Mouse (Mus musculus) heart, postnatal 0 days (tissue): ENCODE measurements around the gene Arid1a. TPM values are rescaled to one million over a fixed set of nuclear protein-coding genes. Genes with fewer than 3 reads are reported as not detected.

Experiments
- ATAC-seq: fragments of 200-750 bp; cut with Nextera tagmentation; 2 replicates; pipeline ENCODE4 v1.8.0; 2017; ENCODE audit warnings: low read depth, moderate number of reproducible peaks, moderate library complexity; ENCODE audit not compliant: insufficient read depth
- DNase-seq: peaks from one replicate; pipeline ENCODE4 v3.0.0-alpha.2; 2016; ENCODE audit warnings: low spot score
- H3K27ac ChIP-seq: fragments of 300-500 bp; sonication (generic); 2 replicates; pipeline ENCODE4 v1.5.1; 2014; ENCODE audit warnings: low read depth, mild to moderate bottlenecking
- H3K27me3 ChIP-seq: fragments of 300-500 bp; sonication (generic); 2 replicates; pipeline ENCODE4 v1.6.1; 2014; ENCODE audit warnings: low read length, mixed read lengths; ENCODE audit not compliant: control insufficient read depth, insufficient read depth
- H3K36me3 ChIP-seq: fragments of 300-500 bp; sonication (generic); replicated peaks from 2 replicates; pipeline ENCODE4 v1.6.1; 2014; ENCODE audit warnings: low read length, mixed read lengths; ENCODE audit not compliant: control insufficient read depth, insufficient read depth
- H3K4me1 ChIP-seq: fragments of 300-500 bp; sonication (generic); 2 replicates; pipeline ENCODE4 v1.6.1; 2014; ENCODE audit warnings: antibody characterized with exemption; ENCODE audit not compliant: control insufficient read depth, insufficient read depth
- H3K4me2 ChIP-seq: fragments of 300-500 bp; sonication (generic); 2 replicates; pipeline ENCODE4 v1.6.1; 2014; ENCODE audit warnings: low read depth, mild to moderate bottlenecking, low read length, moderate library complexity
- H3K4me3 ChIP-seq: fragments of 300-500 bp; sonication (generic); 2 replicates; pipeline ENCODE4 v1.5.1; 2014; ENCODE audit warnings: low read depth, low read length
- H3K9ac ChIP-seq: fragments of 300-500 bp; sonication (generic); replicated peaks from 2 replicates; pipeline ENCODE4 v1.6.1; 2014; ENCODE audit warnings: low read depth, low read length, mixed read lengths
- H3K9me3 ChIP-seq: fragments of 300-500 bp; sonication (generic); replicated peaks from 2 replicates; pipeline ENCODE4 v1.6.1; 2016; ENCODE audit warnings: low read length; ENCODE audit not compliant: control insufficient read depth
- CTCF ChIP-seq: IDR thresholded peaks from 2 replicates; pipeline ENCODE4 v1.5.1; 2016; ENCODE audit warnings: antibody characterized with exemption, control low read depth, low read depth
- EP300 ChIP-seq: IDR thresholded peaks from 2 replicates; pipeline ENCODE4 v1.6.1; 2016; ENCODE audit warnings: antibody characterized with exemption, low read depth
- WGBS: fragments of 180-500 bp; shearing (Covaris S2); extraction: QIAGEN DNeasy Blood & Tissue Kit; methylation state at CpG from one replicate; pipeline ENCODE4 v1.1.7; 2014; 5-methylcytosine and 5-hydroxymethylcytosine counted together
- polyA plus RNA-seq: library from polyadenylated mRNA; unstranded; fragments of >200 nt; fragmentation: Nextera tagmentation; extraction: Ambion mirVana; gene quantifications from 2 replicates; pipeline ENCODE4 v1.2.1, GENCODE M21; 2015
- total RNA-seq: library from RNA; depleted of rRNA; stranded (reverse); fragments of >200 nt; gene quantifications from 2 replicates; pipeline ENCODE4 v1.2.3, GENCODE M21; 2014; ENCODE audit warnings: low replicate concordance

The Arid1a gene
- total and polyA plus RNA-seq, 2 experiments from 2014 or later, result 9.7 to 27.9 TPM

DNA sequence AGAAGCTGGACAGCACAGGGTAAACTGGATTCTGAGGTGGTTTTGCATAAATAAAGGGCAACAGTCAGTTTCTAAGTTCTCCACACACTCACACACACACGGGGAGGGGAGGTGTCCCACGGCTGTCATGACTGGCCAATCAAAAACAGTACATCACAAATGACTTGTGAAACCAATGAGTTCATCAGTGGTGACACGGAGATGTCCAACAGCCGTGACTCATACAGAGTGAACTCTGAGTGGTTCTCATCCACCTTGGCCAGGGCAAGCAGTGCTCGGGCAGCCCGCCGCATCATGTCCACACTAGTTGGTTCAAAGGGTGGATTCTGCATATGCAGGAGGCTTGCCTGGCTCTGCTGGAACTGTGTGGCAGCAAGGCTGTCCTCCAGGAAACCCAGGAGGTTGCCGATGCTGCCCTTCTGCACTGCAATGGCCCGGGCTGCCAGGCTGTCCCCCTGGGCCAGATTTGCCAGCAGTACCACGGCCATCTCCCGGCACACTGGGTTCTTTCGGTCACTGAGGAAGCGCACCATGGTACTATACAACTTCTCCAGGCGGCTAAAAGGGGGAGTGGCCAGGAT lies 76.3 kb downstream of the Arid1a start:
- Histone ChIP-seq H3K9ac (no peak overlapping the region), H3K36me3 (peaks cover 59% of the 10 kb centered on the region), H3K9me3 (no peaks in the 10 kb centered on the region), H3K4me3 (no peak overlapping the region), H3K27me3 (no peaks in the 10 kb centered on the region), H3K4me1 (peaks cover 10% of the 10 kb centered on the region), H3K4me2 (no peak overlapping the region), H3K27ac (no peak overlapping the region)
- ATAC-seq (no peak), DNase-seq (no peak)
- TF ChIP-seq EP300, result no peak
- TF ChIP-seq CTCF, result no peak
- 82% methylated on average over 14 of the region's 14 CpGs for WGBS

DNA sequence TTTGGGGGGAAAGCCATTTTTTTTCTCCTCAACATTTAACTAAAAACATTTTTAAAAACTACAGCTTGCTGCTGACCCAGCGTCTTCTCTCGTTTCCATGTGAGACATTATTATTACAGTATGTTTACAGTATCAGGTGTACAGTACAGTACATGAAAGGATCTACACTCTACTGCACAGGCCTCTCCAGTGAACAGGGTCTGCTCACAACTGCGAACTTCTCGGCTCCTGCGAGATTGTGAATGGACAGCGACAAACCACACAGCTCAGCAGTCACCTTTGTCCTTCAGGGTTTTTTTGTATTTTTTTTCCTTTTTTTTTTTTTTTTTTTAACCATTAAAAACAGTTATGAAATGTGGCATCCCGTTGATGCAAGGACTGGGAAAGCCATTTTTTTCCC lies 76.9 kb downstream of the Arid1a start:
- Histone ChIP-seq H3K9me3 (no peaks in the 10 kb centered on the region), H3K9ac (no peak overlapping the region), H3K36me3 (peaks cover 53% of the 10 kb centered on the region), H3K4me2 (no peak overlapping the region), H3K4me3 (no peak overlapping the region), H3K27me3 (no peaks in the 10 kb centered on the region), H3K4me1 (peaks cover 17% of the 10 kb centered on the region), H3K27ac (no peak overlapping the region)
- WGBS, result 82% methylated on average over 7 of the region's 7 CpGs
- TF ChIP-seq CTCF (no peak), EP300 (no peak)
- no peak for DNase-seq
- ATAC-seq, result no peak

DNA sequence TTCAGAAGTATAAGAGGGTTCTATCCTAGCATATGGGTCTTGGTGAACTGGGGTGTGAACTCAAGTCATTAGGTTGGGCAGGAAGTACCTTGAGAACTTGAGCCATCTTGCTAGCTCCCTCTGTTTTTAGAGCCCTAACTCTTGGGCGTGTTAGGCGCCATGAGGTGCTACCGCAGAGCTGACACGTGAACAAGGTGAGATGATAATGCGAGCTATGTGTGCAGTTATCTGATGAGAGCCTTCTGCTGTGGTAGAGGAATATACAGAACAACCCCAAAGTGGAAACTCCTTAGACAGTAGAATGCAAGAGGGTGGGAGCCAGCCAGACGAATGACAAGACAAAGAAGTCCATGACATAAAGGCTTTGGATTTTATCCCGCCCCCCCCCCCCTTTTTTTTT lies 79.3 kb downstream of the Arid1a start:
- Histone ChIP-seq H3K9ac (no peak overlapping the region; the same call in 1 of the 2 replicates), H3K4me3 (no peak overlapping the region), H3K36me3 (peaks cover 29% of the 10 kb centered on the region), H3K27ac (no peak overlapping the region), H3K9me3 (no peaks in the 10 kb centered on the region), H3K27me3 (no peaks in the 10 kb centered on the region), H3K4me2 (no peak overlapping the region), H3K4me1 (peaks cover 23% of the 10 kb centered on the region)
- no peak for DNase-seq
- 71% methylated on average over 7 of the region's 7 CpGs for WGBS
- no peak for ATAC-seq
- TF ChIP-seq EP300 (no peak), CTCF (no peak)

DNA sequence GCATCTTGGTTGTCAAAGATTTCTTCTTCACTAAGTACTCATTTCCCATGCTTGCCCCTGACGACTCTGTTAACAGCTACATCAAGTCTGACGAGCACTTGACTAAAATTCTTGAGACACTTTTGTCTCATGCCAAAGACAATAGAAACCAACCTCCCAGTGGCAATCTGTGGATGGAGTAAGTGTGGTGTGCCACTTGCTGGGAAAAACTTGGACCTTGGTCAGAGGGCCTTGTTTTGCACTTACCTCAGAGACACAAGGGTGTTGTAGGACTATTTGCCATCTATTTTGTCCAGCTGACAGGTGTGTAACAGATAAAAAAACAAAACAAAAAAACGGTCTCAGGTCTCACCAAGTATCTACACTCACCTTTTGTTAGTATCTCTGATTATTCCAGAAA lies 80.4 kb downstream of the Arid1a start:
- ATAC-seq (no peak), DNase-seq (no peak)
- H3K9me3 ChIP-seq, result no peaks in the 10 kb centered on the region
- H3K4me2 ChIP-seq, result peak overlapping the region; percentile 26
- H3K27me3 ChIP-seq, result no peaks in the 10 kb centered on the region
- peaks cover 22% of the 10 kb centered on the region for H3K36me3 ChIP-seq
- WGBS, result 16% methylated on average over 3 of the region's 3 CpGs
- 0 out of 2 replicates have a peak overlapping the region, but pooled peaks have one; percentile 18 for H3K9ac ChIP-seq
- H3K4me1 ChIP-seq, result peaks cover 29% of the 10 kb centered on the region
- TF ChIP-seq CTCF (no peak), EP300 (no peak)
- H3K27ac ChIP-seq, result peak overlapping the region; percentile 72
- H3K4me3 ChIP-seq, result no peak overlapping the region

DNA sequence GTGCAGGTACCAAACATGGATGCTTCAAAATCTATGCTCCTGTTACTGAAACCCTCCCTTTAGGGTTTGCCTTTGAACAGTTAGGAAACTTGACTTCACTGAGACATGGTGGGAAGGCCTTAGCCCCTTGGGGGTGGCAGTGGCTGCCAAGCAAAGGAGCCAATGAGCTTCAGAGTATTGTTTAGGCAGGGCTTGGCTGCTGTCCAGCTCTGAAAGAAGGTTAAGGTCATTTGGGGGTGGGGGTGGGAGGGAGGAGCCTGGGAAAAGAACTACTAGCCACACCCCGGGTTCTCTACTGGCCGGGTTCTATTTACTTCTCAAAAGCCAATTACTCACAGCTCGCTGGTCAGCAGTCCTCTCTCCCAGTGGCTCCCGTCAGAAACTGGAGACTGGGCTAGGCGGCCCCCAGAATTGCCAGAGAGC lies 81.0 kb downstream of the Arid1a start:
- Histone ChIP-seq H3K9ac (0 out of 2 replicates have a peak overlapping the region, but pooled peaks have one; percentile 18), H3K4me1 (peaks cover 33% of the 10 kb centered on the region), H3K36me3 (peaks cover 16% of the 10 kb centered on the region), H3K4me3 (no peak overlapping the region), H3K9me3 (no peaks in the 10 kb centered on the region), H3K27me3 (no peaks in the 10 kb centered on the region), H3K27ac (peak overlapping the region; percentile 72), H3K4me2 (peak overlapping the region; percentile 26)
- DNase-seq (peak; percentile 76), ATAC-seq (peak; percentile 39)
- WGBS, result 4% methylated on average over 5 of the region's 5 CpGs
- TF ChIP-seq CTCF, result no peak
- TF ChIP-seq EP300, result peak; percentile 49; the same call in 1 of the 2 replicates

DNA sequence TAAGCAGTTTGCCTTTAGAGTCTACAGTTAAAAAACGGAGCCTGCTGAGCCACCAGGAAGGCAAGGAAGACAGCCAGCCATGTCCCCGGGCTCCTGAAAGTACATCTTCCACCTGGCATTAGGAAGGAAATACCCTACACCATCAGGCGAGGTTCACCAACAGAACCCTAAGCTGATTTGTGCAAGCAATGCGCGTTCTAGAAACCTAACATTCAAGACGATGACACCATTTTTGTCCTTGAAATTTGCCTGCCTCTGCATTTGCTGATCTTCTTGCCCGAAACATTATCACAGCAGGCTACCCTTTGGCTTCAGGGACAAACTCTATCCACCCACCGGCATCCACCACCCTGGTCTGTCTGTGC lies 82.3 kb downstream of the Arid1a start:
- ATAC-seq, result no peak
- Histone ChIP-seq H3K4me2 (peak overlapping the region; percentile 80), H3K27me3 (no peaks in the 10 kb centered on the region), H3K36me3 (peaks cover 5% of the 10 kb centered on the region; the same call in 1 of the 2 replicates), H3K27ac (peak overlapping the region; percentile 100), H3K9ac (0 out of 2 replicates have a peak overlapping the region, but pooled peaks have one; percentile 11), H3K9me3 (no peaks in the 10 kb centered on the region), H3K4me3 (0 out of 2 replicates have a peak overlapping the region, but pooled peaks have one; percentile 86), H3K4me1 (peaks cover 33% of the 10 kb centered on the region)
- no peak for DNase-seq
- TF ChIP-seq EP300, result no peak
- no peak for TF ChIP-seq CTCF
- WGBS, result 58% methylated on average over 8 of the region's 8 CpGs
